In the genomic region with DNA sequence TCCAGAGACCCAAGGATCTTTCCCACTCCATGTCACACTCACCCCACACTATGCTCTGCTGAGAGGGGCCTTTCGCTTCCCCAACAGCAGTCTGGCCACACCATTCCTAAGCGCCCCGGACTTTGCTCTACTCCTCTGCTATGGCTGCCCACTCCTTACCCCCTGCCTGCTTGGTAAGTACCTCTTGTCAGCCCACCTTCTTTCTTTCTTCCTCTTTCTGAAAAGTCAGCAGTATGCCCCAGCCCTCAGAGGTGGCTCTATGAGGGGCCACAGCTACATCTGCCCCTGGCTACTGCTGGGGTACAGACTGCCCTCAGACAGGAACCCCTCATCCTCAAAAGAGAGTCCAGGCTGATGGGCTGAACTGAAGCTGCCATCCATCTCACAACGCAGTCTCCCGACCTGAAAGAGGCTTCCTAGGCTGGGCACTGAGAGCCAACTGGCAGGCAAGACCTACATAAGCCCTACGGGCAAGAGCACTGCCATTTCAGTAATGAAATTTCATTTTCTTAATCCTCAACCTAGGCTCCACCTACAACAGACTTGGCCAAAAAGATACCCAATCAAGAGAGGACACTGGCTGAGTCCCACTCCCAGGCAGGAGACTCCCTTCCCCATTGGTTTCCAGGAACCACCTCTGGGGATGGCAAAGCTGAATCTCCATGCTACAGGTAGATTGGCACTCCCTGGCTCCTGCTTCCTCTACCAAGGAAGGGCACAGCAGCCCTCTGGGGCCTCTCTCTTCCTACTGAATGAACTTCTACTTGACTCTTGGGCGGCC, we compare ENCODE assay signal across 13 mouse cellular contexts. TPM values are rescaled to one million over a fixed set of nuclear protein-coding genes. Genes with fewer than 3 reads are reported as not detected.
DNase-seq lines count a peak whose midpoint lies in the region; ATAC-seq and TF ChIP-seq lines count a peak whose summit lies in the region.
"Had no signal": no experiment of that assay in that cellular context is flagged by ENCODE, and none has a peak within 500 bp of the region (broad histone marks: within the 10 kb centered on the region; RNA-seq: fewer than 3 reads in every experiment).

No protein-coding gene starts in this region.

- H3K27me3 ChIP-seq in liver, adult 2 months (ENCODE audit: control insufficient read depth, insufficient read depth, low read length) = no peaks in the 10 kb centered on the region
- H3K27me3 ChIP-seq in CH12.LX (replicated peaks) = no peaks in the 10 kb centered on the region
- H3K27me3 ChIP-seq in liver, embryonic 15.5 days = no peaks in the 10 kb centered on the region
- H3K27me3 ChIP-seq: embryonic facial prominence, embryonic 15.5 days; neural tube, embryonic 12.5 days had no signal

- 0 out of 2 replicates have a peak overlapping the region, but pooled peaks have one; percentile 6 for H3K27ac ChIP-seq in liver, adult 2 months (replicated peaks; ENCODE audit: insufficient read depth, low read depth, low read length)
- H3K27ac ChIP-seq in CH12.LX (ENCODE audit: insufficient read depth, low read depth) = peak overlapping the region; percentile 20
- H3K27ac ChIP-seq in bone marrow macrophage, adult 2 months (ENCODE audit: insufficient read depth, low read depth, low read length) = peak overlapping the region; percentile 92
- H3K27ac ChIP-seq in liver, embryonic 15.5 days (replicated peaks) = peak overlapping the region; percentile 65
- H3K27ac ChIP-seq: embryonic facial prominence, embryonic 15.5 days; hindbrain, postnatal 0 days; neural tube, embryonic 12.5 days had no signal

- in situ Hi-C loops in CH12.LX (cut with MboI; ENCODE audit: low pct_ligation_motif_present, low pct_unique_long_range_greater_than_20kb, low sequenced_read_pairs) = no loop called here

- H3K79me2 ChIP-seq in liver, adult 2 months (ENCODE audit: control insufficient read depth, insufficient read depth, low read length) = peaks cover 15% of the 10 kb centered on the region
- peaks cover 29% of the 10 kb centered on the region for H3K79me2 ChIP-seq in CH12.LX (replicated peaks; ENCODE audit: control insufficient read depth, extremely low read depth, insufficient read depth, poor library complexity, severe bottlenecking)

- peaks cover 11% of the 10 kb centered on the region for H3K4me1 ChIP-seq in liver, adult 2 months (ENCODE audit: control insufficient read depth, insufficient read depth, low read length)
- peaks cover 27 to 65% of the 10 kb centered on the region in 2 experiments for H3K4me1 ChIP-seq in CH12.LX (ENCODE audit: control insufficient read depth in 1 of 2, insufficient read depth in 2 of 2)
- peaks cover 52% of the 10 kb centered on the region for H3K4me1 ChIP-seq in bone marrow macrophage, adult 2 months (ENCODE audit: control insufficient read depth, insufficient read depth, low read length)
- peaks cover 47% of the 10 kb centered on the region for H3K4me1 ChIP-seq in liver, embryonic 15.5 days (replicated peaks)

- no peak for TF ChIP-seq CTCF in liver, adult 2 months (IDR thresholded peaks at IDR 0.05; ENCODE audit: low read depth, low read length)
- no peak for TF ChIP-seq CTCF in CH12.LX (conservative IDR thresholded peaks at IDR 0.05 in 1 of 2, IDR thresholded peaks at IDR 0.05 in 1 of 2; ENCODE audit: low read depth in 2 of 2, low read length in 2 of 2)
- TF ChIP-seq CTCF in bone marrow macrophage, adult 2 months (IDR thresholded peaks at IDR 0.05; ENCODE audit: low read depth, low read length) = no peak

- dilution Hi-C loops in CH12.LX (cut with MboI; ENCODE audit: extremely low pct_ligation_motif_present, extremely low pct_unique_long_range_greater_than_20kb, low sequenced_read_pairs) = no loop called here

- no peaks in the 10 kb centered on the region for H3K9me3 ChIP-seq in CH12.LX (replicated peaks; ENCODE audit: low read length)
- H3K9me3 ChIP-seq in liver, embryonic 15.5 days (replicated peaks) = no peaks in the 10 kb centered on the region
- H3K9me3 ChIP-seq: embryonic facial prominence, embryonic 15.5 days; neural tube, embryonic 12.5 days had no signal

- 83% methylated on average over 7 of the region's 7 CpGs for WGBS in liver, adult 2 months
- 79% methylated on average over 7 of the region's 7 CpGs for WGBS in liver, embryonic 15.5 days (ENCODE audit: insufficient replicate concordance)

- TF ChIP-seq POLR2A in liver, adult 2 months (IDR thresholded peaks at IDR 0.05; ENCODE audit: extremely low read depth, insufficient read depth, low read length) = no peak
- no peak for TF ChIP-seq POLR2A in CH12.LX (IDR thresholded peaks at IDR 0.05; ENCODE audit: low read depth, low read length)
- TF ChIP-seq POLR2A in bone marrow macrophage, adult 2 months (IDR thresholded peaks at IDR 0.05; ENCODE audit: borderline replicate concordance, low read depth, low read length) = no peak

- TF ChIP-seq RAD21 in CH12.LX (IDR thresholded peaks at IDR 0.05; ENCODE audit: low read depth, low read length) = no peak

- H3K4me3 ChIP-seq in liver, adult 2 months (ENCODE audit: insufficient read depth, low read depth, low read length) = no peak overlapping the region
- peak overlapping the region; percentile 73 to 97 (median 96) for H3K4me3 ChIP-seq in CH12.LX (replicated peaks in 1 of 3; ENCODE audit: low read depth in 2 of 3, low read length in 2 of 3, poor library complexity in 1 of 3)
- H3K4me3 ChIP-seq in bone marrow macrophage, adult 2 months (ENCODE audit: insufficient read depth, low read length) = peak overlapping the region; percentile 67
- H3K4me3 ChIP-seq in liver, embryonic 15.5 days (replicated peaks) = peak overlapping the region; percentile 69

- H3K36me3 ChIP-seq in liver, adult 2 months (ENCODE audit: control insufficient read depth, insufficient read depth, low read length) = no peaks in the 10 kb centered on the region
- peaks cover 33 to 46% of the 10 kb centered on the region in 2 experiments for H3K36me3 ChIP-seq in CH12.LX (replicated peaks in 1 of 2; ENCODE audit: control insufficient read depth in 1 of 2, insufficient read depth in 1 of 2, low read length in 1 of 2)
- H3K36me3 ChIP-seq in liver, embryonic 15.5 days (replicated peaks) = peaks cover 14% of the 10 kb centered on the region

- H3K9ac ChIP-seq in liver, adult 2 months (ENCODE audit: low read depth, low read length) = no peak overlapping the region
- peak overlapping the region; percentile 61 for H3K9ac ChIP-seq in CH12.LX (ENCODE audit: insufficient read depth, low read depth)
- H3K9ac ChIP-seq in liver, embryonic 15.5 days = no peak overlapping the region
- H3K9ac ChIP-seq: embryonic facial prominence, embryonic 15.5 days; neural tube, embryonic 12.5 days had no signal

- TF ChIP-seq EP300 in CH12.LX (IDR thresholded peaks at IDR 0.05; ENCODE audit: low read length) = no peak

- H3K4me2 ChIP-seq in CH12.LX (ENCODE audit: insufficient read depth, low read depth, poor library complexity, severe bottlenecking) = peak overlapping the region; percentile 67
- peak overlapping the region; percentile 95 for H3K4me2 ChIP-seq in liver, embryonic 15.5 days

- DNase-seq in liver, adult 2 months (ENCODE audit: extremely low read depth, low read depth, low spot score) = no peak
- DNase-seq in liver (no peak), CH12.LX (ENCODE audit: extremely low read depth) (no peak)
- DNase-seq: cerebellum, postnatal 10 days; lung, embryonic 14.5 days had no signal

- ATAC-seq in liver, embryonic 15.5 days (ENCODE audit: insufficient read depth) = no peak
- no peak for ATAC-seq in erythroblast, adult 5-6 weeks (replicated peaks; ENCODE audit: low FRiP score, poor library complexity, severe bottlenecking)
- no peak for ATAC-seq in inflammation-experienced regulatory T-cells, adult 6 months
- ATAC-seq: hindbrain, postnatal 0 days had no signal

RNA-seq across cellular contexts. Expression of gene Ctsz, which starts 1.7 kb away (rescaled TPM):
- 235 and 279 TPM in 2 replicates for total RNA-seq in liver, adult 2 months (2014; rRNA removed)
- 308 and 389 TPM in 2 replicates for polyA plus RNA-seq in liver, adult 2 months (2012; rRNA removed)
- total RNA-seq in CH12.LX (2012; rRNA removed) (417 and 423 TPM in 2 replicates), CH12.LX (2014; rRNA removed) (135 and 141 TPM in 2 replicates)
- 219 and 264 TPM in 2 replicates for polyA plus RNA-seq in CH12.LX (2012; ENCODE audit: insufficient read length, low read depth)
- 896 and 916 TPM in 2 replicates for polyA plus RNA-seq in bone marrow macrophage, adult 2 months (2012; ENCODE audit: insufficient read depth, insufficient read length, missing spikeins)
- polyA plus RNA-seq in liver, embryonic 15.5 days (2015; fragmentation: Nextera tagmentation; extraction: Ambion mirVana) = 122 and 142 TPM in 2 replicates
- 16.7 and 43.5 TPM in 2 replicates for total RNA-seq in erythroblast, adult 5-6 weeks (2015; ENCODE audit: low replicate concordance)
- total RNA-seq in erythroblast, adult 5-6 weeks (2017; ENCODE audit: low replicate concordance) = 51.3 and 55.3 TPM in 2 replicates
- 100 to 1,000 TPM in 2 of 3 experiments, 10 to 100 TPM in 1; 96.3 to 113 (median 109) TPM for polyA plus RNA-seq in inflammation-experienced regulatory T-cells, adult 6 months (2017; shearing (Covaris generic))

RNA-seq across cellular contexts. Expression of gene Tubb1, which starts 13.4 kb away (rescaled TPM):
- 0.18 and 0.40 TPM in 2 replicates for total RNA-seq in liver, adult 2 months (2014; rRNA removed)
- polyA plus RNA-seq in liver, adult 2 months (2012; rRNA removed) = 0.07 and 0.33 TPM in 2 replicates
- total RNA-seq in CH12.LX (2012; rRNA removed) = not detected in 2 replicates
- not detected in 2 replicates for total RNA-seq in CH12.LX (2014; rRNA removed)
- polyA plus RNA-seq in CH12.LX (2012; ENCODE audit: insufficient read length, low read depth) = not detected in 2 replicates
- not detected in 2 replicates for polyA plus RNA-seq in bone marrow macrophage, adult 2 months (2012; ENCODE audit: insufficient read depth, insufficient read length, missing spikeins)
- 23.9 and 26.9 TPM in 2 replicates for polyA plus RNA-seq in liver, embryonic 15.5 days (2015; fragmentation: Nextera tagmentation; extraction: Ambion mirVana)
- total RNA-seq in erythroblast, adult 5-6 weeks (2015; ENCODE audit: low replicate concordance) = not detected in 2 replicates
- 1.1 TPM in 2 replicates for total RNA-seq in erythroblast, adult 5-6 weeks (2017; ENCODE audit: low replicate concordance)
- polyA plus RNA-seq in inflammation-experienced regulatory T-cells, adult 6 months (2017; shearing (Covaris generic)) = under 1 TPM in 1 of 3 experiments, not detected in 2; 0.25 TPM
- total RNA-seq: layer of hippocampus, adult 2 months had no signal
- polyA plus RNA-seq: hindbrain, postnatal 0 days had no signal

RNA-seq across cellular contexts. Expression of gene Nelfcd, which starts 21.5 kb away (rescaled TPM):
- total RNA-seq in liver, adult 2 months (2014; rRNA removed) = 17.3 and 19.4 TPM in 2 replicates
- 35.1 and 40.6 TPM in 2 replicates for polyA plus RNA-seq in liver, adult 2 months (2012; rRNA removed)
- total RNA-seq in CH12.LX (2012; rRNA removed) (44.6 and 45.2 TPM in 2 replicates), CH12.LX (2014; rRNA removed) (39.1 and 41.5 TPM in 2 replicates)
- 50.5 and 52.3 TPM in 2 replicates for polyA plus RNA-seq in CH12.LX (2012; ENCODE audit: insufficient read length, low read depth)
- polyA plus RNA-seq in bone marrow macrophage, adult 2 months (2012; ENCODE audit: insufficient read depth, insufficient read length, missing spikeins) = 25.6 and 32.0 TPM in 2 replicates
- polyA plus RNA-seq in liver, embryonic 15.5 days (2015; fragmentation: Nextera tagmentation; extraction: Ambion mirVana) = 71.7 and 79.6 TPM in 2 replicates
- 6.9 and 17.3 TPM in 2 replicates for total RNA-seq in erythroblast, adult 5-6 weeks (2015; ENCODE audit: low replicate concordance)
- total RNA-seq in erythroblast, adult 5-6 weeks (2017; ENCODE audit: low replicate concordance) = 24.7 and 26.9 TPM in 2 replicates
- polyA plus RNA-seq in inflammation-experienced regulatory T-cells, adult 6 months (2017; shearing (Covaris generic)) = 10 to 100 TPM; 47.4 to 61.1 (median 53.4) TPM

RNA-seq across cellular contexts. Expression of gene Atp5e, which starts 26.8 kb away (rescaled TPM):
- total RNA-seq in liver, adult 2 months (2014; rRNA removed) = 469 and 519 TPM in 2 replicates
- polyA plus RNA-seq in liver, adult 2 months (2012; rRNA removed) = 502 and 633 TPM in 2 replicates
- 699 and 716 TPM in 2 replicates for total RNA-seq in CH12.LX (2012; rRNA removed)
- 664 and 673 TPM in 2 replicates for total RNA-seq in CH12.LX (2014; rRNA removed)
- 251 and 338 TPM in 2 replicates for polyA plus RNA-seq in CH12.LX (2012; ENCODE audit: insufficient read length, low read depth)
- polyA plus RNA-seq in bone marrow macrophage, adult 2 months (2012; ENCODE audit: insufficient read depth, insufficient read length, missing spikeins) = 460 TPM in 2 replicates
- polyA plus RNA-seq in liver, embryonic 15.5 days (2015; fragmentation: Nextera tagmentation; extraction: Ambion mirVana) = 313 and 380 TPM in 2 replicates
- total RNA-seq in erythroblast, adult 5-6 weeks (2015; ENCODE audit: low replicate concordance) = 128 and 133 TPM in 2 replicates
- 99.0 and 117 TPM in 2 replicates for total RNA-seq in erythroblast, adult 5-6 weeks (2017; ENCODE audit: low replicate concordance)
- polyA plus RNA-seq in inflammation-experienced regulatory T-cells, adult 6 months (2017; shearing (Covaris generic)) = 100 to 1,000 TPM; 583 to 771 (median 610) TPM

RNA-seq across cellular contexts. Expression of gene Prelid3b, which starts 35.8 kb away (rescaled TPM):
- 35.4 and 38.6 TPM in 2 replicates for total RNA-seq in liver, adult 2 months (2014; rRNA removed)
- 24.5 and 30.7 TPM in 2 replicates for polyA plus RNA-seq in liver, adult 2 months (2012; rRNA removed)
- total RNA-seq in CH12.LX (2012; rRNA removed) (90.3 and 123 TPM in 2 replicates), CH12.LX (2014; rRNA removed) (187 TPM in 2 replicates)
- polyA plus RNA-seq in CH12.LX (2012; ENCODE audit: insufficient read length, low read depth) = 179 TPM in 2 replicates
- 38.5 and 45.1 TPM in 2 replicates for polyA plus RNA-seq in bone marrow macrophage, adult 2 months (2012; ENCODE audit: insufficient read depth, insufficient read length, missing spikeins)
- polyA plus RNA-seq in liver, embryonic 15.5 days (2015; fragmentation: Nextera tagmentation; extraction: Ambion mirVana) = 79.4 and 79.5 TPM in 2 replicates
- total RNA-seq in erythroblast, adult 5-6 weeks (2015; ENCODE audit: low replicate concordance) = 30.3 and 40.0 TPM in 2 replicates
- 44.6 and 48.1 TPM in 2 replicates for total RNA-seq in erythroblast, adult 5-6 weeks (2017; ENCODE audit: low replicate concordance)
- polyA plus RNA-seq in inflammation-experienced regulatory T-cells, adult 6 months (2017; shearing (Covaris generic)) = 100 to 1,000 TPM in 1 of 3 experiments, 10 to 100 TPM in 2; 69.4 to 146 (median 73.1) TPM

Comparison
In these comparisons a context has a peak if more than half of its experiments do, and no peak if none do; other contexts are left out.
1. RNA of gene Tubb1, which starts 13.4 kb away (polyA plus RNA-seq): 23.9 to 26.9 TPM in liver, embryonic 15.5 days; 0.07 to 0.33 TPM in liver, adult 2 months, not detected in bone marrow macrophage, adult 2 months, not detected in CH12.LX and 0.25 TPM in inflammation-experienced regulatory T-cells, adult 6 months; every median in the first group is over 10 times any median in the second.
2. H3K27ac ChIP-seq: peak in every context shown above with its lines; median percentile 92 in bone marrow macrophage, adult 2 months; 65 in liver, embryonic 15.5 days; 20 in CH12.LX; 6 in liver, adult 2 months.